Mouse (Mus musculus): ENCODE results near the gene Galntl6. TPM values are rescaled to one million over a fixed set of nuclear protein-coding genes. Genes with fewer than 3 reads are reported as not detected.

Galntl6 gene
- polyA plus RNA-seq, 1 experiment = 11.8 TPM

- H3K4me3 ChIP-seq (ENCODE audit: insufficient read depth, low read length) = no peak overlapping the region
- H3K27ac ChIP-seq (ENCODE audit: insufficient read depth, low read length) = no peak overlapping the region
- H3K4me1 ChIP-seq (ENCODE audit: control insufficient read depth, insufficient read depth, low read length) = no peaks in the 10 kb centered on the region
- TF ChIP-seq POLR2A (IDR thresholded peaks at IDR 0.05; ENCODE audit: extremely low read depth, insufficient read depth, low read length) (no peak), CTCF (IDR thresholded peaks at IDR 0.05; ENCODE audit: extremely low read depth, insufficient read depth, low read length) (no peak)
Observed at GRCm38 (mm10) chr8:57879452-57879851, 1033.0 kb downstream of the Galntl6 start.

- Histone ChIP-seq H3K4me3 (ENCODE audit: insufficient read depth, low read length) (no peak overlapping the region), H3K27ac (ENCODE audit: insufficient read depth, low read length) (no peak overlapping the region), H3K4me1 (ENCODE audit: control insufficient read depth, insufficient read depth, low read length) (no peaks in the 10 kb centered on the region)
- TF ChIP-seq POLR2A (IDR thresholded peaks at IDR 0.05; ENCODE audit: extremely low read depth, insufficient read depth, low read length) (no peak), CTCF (IDR thresholded peaks at IDR 0.05; ENCODE audit: extremely low read depth, insufficient read depth, low read length) (no peak)
Observed at GRCm38 (mm10) chr8:57849074-57849473, 1063.4 kb downstream of the Galntl6 start.

DNA sequence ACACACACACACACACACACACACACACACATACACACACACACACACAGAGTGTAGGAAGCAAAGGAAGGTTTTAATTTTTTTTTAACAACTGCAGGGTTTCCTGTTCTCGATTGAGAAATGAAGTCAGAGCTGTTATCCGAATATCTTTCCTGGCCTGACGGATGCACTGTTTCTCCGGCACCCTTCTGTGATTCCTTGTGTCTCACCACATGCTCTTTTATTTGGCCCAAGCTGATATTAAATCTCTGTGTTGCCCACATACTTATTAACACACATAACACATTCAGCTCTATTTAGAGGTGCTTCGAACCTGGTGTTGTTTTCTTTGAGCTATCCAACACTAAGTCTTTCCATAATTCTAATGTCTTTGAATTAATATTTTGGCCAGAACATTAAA is 1069.0 kb downstream of the Galntl6 start:
- Histone ChIP-seq H3K27ac (ENCODE audit: insufficient read depth, low read length) (no peak overlapping the region), H3K4me3 (ENCODE audit: insufficient read depth, low read length) (no peak overlapping the region), H3K4me1 (ENCODE audit: control insufficient read depth, insufficient read depth, low read length) (peaks cover 1% of the 10 kb centered on the region; the same call in 1 of the 2 replicates)
- TF ChIP-seq CTCF (IDR thresholded peaks at IDR 0.05; ENCODE audit: extremely low read depth, insufficient read depth, low read length) (no peak), POLR2A (IDR thresholded peaks at IDR 0.05; ENCODE audit: extremely low read depth, insufficient read depth, low read length) (no peak)

DNA sequence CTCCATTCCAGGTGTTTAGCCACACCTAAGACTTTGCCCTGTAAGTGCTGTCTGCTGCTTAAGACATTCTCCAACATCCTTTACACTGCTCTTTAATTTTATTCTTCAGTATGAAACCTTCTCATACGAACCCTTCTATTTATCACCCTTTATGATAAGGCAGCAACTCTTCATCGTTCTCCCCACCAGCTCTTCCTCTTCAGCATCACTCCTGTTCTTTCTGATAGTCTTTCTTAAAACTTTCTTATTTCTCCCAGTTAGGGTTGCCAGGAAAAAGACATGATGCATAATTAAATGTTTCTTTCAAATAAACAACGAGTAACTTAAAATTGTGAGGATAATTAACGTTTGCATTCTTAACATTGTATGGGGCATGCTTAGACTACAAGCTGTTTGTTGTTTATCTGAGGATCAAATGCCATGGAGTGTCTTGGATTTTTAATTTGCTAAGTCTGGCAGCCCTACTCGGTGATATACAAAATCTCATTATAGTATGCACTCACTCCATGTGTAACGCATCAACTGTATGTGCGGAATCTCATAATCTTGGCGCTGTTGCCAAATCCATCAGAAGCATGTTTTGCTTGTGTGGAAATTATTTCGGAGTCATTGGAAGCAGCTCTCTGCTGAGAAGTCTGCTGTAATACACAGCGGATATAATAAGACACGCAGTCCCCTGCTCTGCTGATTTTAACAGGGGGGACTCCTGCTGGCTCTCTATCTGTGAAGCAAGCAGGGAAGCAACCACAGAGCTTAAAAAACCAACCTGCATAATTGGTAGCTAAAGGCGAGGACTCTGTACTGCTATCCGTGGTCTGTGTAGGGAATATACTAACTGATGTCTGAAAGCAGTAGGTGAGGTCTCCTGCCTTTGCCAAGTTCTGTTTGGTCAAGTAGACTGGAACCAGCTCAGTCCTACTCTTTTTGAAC is 1069.7 kb downstream of the Galntl6 start:
- Histone ChIP-seq H3K4me3 (ENCODE audit: insufficient read depth, low read length) (no peak overlapping the region), H3K4me1 (ENCODE audit: control insufficient read depth, insufficient read depth, low read length) (peaks cover 1% of the 10 kb centered on the region; the same call in 1 of the 2 replicates), H3K27ac (ENCODE audit: insufficient read depth, low read length) (no peak overlapping the region)
- TF ChIP-seq CTCF (IDR thresholded peaks at IDR 0.05; ENCODE audit: extremely low read depth, insufficient read depth, low read length) (no peak), POLR2A (IDR thresholded peaks at IDR 0.05; ENCODE audit: extremely low read depth, insufficient read depth, low read length) (no peak)

DNA sequence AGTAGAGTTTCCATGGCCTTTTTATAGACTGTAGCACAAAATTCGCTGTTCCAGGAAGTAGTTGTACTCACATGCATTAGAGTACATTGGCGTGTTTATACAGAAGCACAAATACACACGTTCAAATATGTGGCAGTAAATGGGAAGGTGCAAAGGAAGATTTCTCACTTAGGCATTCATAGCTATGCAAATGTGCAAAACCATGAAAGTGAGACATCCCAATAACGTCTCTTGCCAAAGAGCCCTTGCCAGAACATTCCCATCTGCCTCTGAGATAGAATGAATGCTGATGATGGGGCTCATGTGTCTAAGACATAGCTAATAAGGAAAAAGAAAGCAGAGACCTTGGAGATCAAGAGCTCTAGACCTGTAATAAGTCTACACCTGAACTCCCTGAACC is 1071.0 kb downstream of the Galntl6 start:
- Histone ChIP-seq H3K4me3 (ENCODE audit: insufficient read depth, low read length) (no peak overlapping the region), H3K4me1 (ENCODE audit: control insufficient read depth, insufficient read depth, low read length) (peaks cover 4% of the 10 kb centered on the region), H3K27ac (ENCODE audit: insufficient read depth, low read length) (no peak overlapping the region)
- TF ChIP-seq CTCF (IDR thresholded peaks at IDR 0.05; ENCODE audit: extremely low read depth, insufficient read depth, low read length) (no peak), POLR2A (IDR thresholded peaks at IDR 0.05; ENCODE audit: extremely low read depth, insufficient read depth, low read length) (no peak)

DNA sequence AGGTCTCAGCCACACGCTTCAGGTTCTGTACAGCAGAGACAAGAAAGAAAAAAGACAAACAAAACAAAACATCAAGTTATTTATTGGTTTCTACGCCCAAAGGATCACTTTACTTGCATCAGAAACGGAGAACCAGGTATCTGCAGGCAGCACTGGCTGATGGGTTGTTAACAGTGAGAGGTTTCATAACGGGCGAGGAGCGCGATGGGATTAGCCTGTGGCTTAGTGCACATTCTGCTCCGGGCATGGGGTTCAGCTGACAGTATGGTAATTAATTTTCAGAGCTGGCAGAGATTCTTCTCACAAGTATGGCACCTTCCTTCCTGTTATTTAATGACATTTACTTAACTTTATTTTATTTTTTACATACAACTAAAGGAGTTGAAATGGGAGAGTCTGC is 1075.1 kb downstream of the Galntl6 start:
- no peak for TF ChIP-seq POLR2A (IDR thresholded peaks at IDR 0.05; ENCODE audit: extremely low read depth, insufficient read depth, low read length)
- no peak for TF ChIP-seq CTCF (IDR thresholded peaks at IDR 0.05; ENCODE audit: extremely low read depth, insufficient read depth, low read length)
- H3K27ac ChIP-seq (ENCODE audit: insufficient read depth, low read length) = no peak overlapping the region
- H3K4me3 ChIP-seq (ENCODE audit: insufficient read depth, low read length) = no peak overlapping the region
- peaks cover 4% of the 10 kb centered on the region for H3K4me1 ChIP-seq (ENCODE audit: control insufficient read depth, insufficient read depth, low read length)

- Histone ChIP-seq H3K4me1 (ENCODE audit: control insufficient read depth, insufficient read depth, low read length) (peaks cover 4% of the 10 kb centered on the region), H3K4me3 (ENCODE audit: insufficient read depth, low read length) (peak overlapping the region; percentile 10; the same call in 1 of the 2 replicates), H3K27ac (ENCODE audit: insufficient read depth, low read length) (no peak overlapping the region)
- TF ChIP-seq POLR2A (IDR thresholded peaks at IDR 0.05; ENCODE audit: extremely low read depth, insufficient read depth, low read length) (no peak), CTCF (IDR thresholded peaks at IDR 0.05; ENCODE audit: extremely low read depth, insufficient read depth, low read length) (no peak)
Observed at GRCm38 (mm10) chr8:57836981-57837380, 1075.5 kb downstream of the Galntl6 start.

GRCm38 (mm10) chr8:57836201-57836883 is 1076.1 kb downstream of the Galntl6 start:
- Histone ChIP-seq H3K4me3 (ENCODE audit: insufficient read depth, low read length) (peak overlapping the region; percentile 10; the same call in 1 of the 2 replicates), H3K27ac (ENCODE audit: insufficient read depth, low read length) (no peak overlapping the region), H3K4me1 (ENCODE audit: control insufficient read depth, insufficient read depth, low read length) (peaks cover 3% of the 10 kb centered on the region; the same call in 1 of the 2 replicates)
- TF ChIP-seq CTCF (IDR thresholded peaks at IDR 0.05; ENCODE audit: extremely low read depth, insufficient read depth, low read length) (no peak), POLR2A (IDR thresholded peaks at IDR 0.05; ENCODE audit: extremely low read depth, insufficient read depth, low read length) (no peak)

DNA sequence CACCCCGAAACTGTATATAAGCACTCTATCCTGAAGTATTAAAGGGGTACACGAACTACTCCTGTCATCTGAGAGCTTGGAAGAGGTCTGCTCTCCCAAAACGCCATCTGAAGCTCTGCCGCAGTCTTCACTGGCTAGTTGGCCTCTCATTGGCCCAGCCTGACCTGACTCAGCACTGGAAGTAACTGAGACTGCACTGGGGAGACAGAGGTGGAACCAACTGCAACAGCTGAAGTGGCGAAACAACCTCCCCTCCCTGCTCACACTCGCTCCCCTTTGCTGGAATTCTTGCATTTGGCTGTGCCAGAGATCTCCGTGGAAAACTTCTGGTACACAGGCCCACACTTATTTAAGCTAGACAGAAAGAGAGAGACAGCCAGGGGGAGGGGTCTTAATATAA is 1089.3 kb downstream of the Galntl6 start:
- no peak for TF ChIP-seq CTCF (IDR thresholded peaks at IDR 0.05; ENCODE audit: extremely low read depth, insufficient read depth, low read length)
- no peak for TF ChIP-seq POLR2A (IDR thresholded peaks at IDR 0.05; ENCODE audit: extremely low read depth, insufficient read depth, low read length)
- H3K27ac ChIP-seq (ENCODE audit: insufficient read depth, low read length) = no peak overlapping the region
- no peak overlapping the region for H3K4me3 ChIP-seq (ENCODE audit: insufficient read depth, low read length)
- H3K4me1 ChIP-seq (ENCODE audit: control insufficient read depth, insufficient read depth, low read length) = no peaks in the 10 kb centered on the region
